In genomic region chr10:42591993-42592686, GRCm38 (mm10) we compare ENCODE assay signal across 9 mouse cellular contexts. TPM values are rescaled to one million over a fixed set of nuclear protein-coding genes. Genes with fewer than 3 reads are reported as not detected.
DNase-seq lines count a peak whose midpoint lies in the region; ATAC-seq and TF ChIP-seq lines count a peak whose summit lies in the region.
"Had no signal": no experiment of that assay in that cellular context is flagged by ENCODE, and none has a peak within 500 bp of the region (broad histone marks: within the 10 kb centered on the region; RNA-seq: fewer than 3 reads in every experiment).

No protein-coding gene starts in this region.

- H3K9ac ChIP-seq in hindbrain, embryonic 11.5 days (ENCODE audit: low read depth, low read length): no peak overlapping the region
- H3K9ac ChIP-seq in midbrain, embryonic 11.5 days (ENCODE audit: low read length): peak overlapping the region; percentile 51

- H3K9me3 ChIP-seq in G1E (replicated peaks): no peaks in the 10 kb centered on the region
- no peaks in the 10 kb centered on the region for H3K9me3 ChIP-seq in hindbrain, embryonic 11.5 days (ENCODE audit: control insufficient read depth, low read length)
- no peaks in the 10 kb centered on the region for H3K9me3 ChIP-seq in midbrain, embryonic 11.5 days (ENCODE audit: control insufficient read depth, low read length)

- H3K27me3 ChIP-seq in G1E (ENCODE audit: insufficient read depth, low read length): peaks cover 71% of the 10 kb centered on the region
- H3K27me3 ChIP-seq in hindbrain, embryonic 11.5 days (ENCODE audit: control insufficient read depth, insufficient read depth, low read length): peaks cover 93% of the 10 kb centered on the region
- H3K27me3 ChIP-seq in midbrain, embryonic 11.5 days (ENCODE audit: control insufficient read depth, insufficient read depth, low read length): peaks cover 74% of the 10 kb centered on the region

- H3K4me2 ChIP-seq in hindbrain, embryonic 11.5 days (replicated peaks; ENCODE audit: low read depth, low read length): peak overlapping the region; percentile 37
- H3K4me2 ChIP-seq in midbrain, embryonic 11.5 days: peak overlapping the region; percentile 55

- peak; percentile 44 for DNase-seq in embryo, embryonic 10 days (ENCODE audit: low spot score)
- no peak for DNase-seq in embryo, embryonic 11 days
- no peak for DNase-seq in G1E (ENCODE audit: low spot score)
- peak; percentile 58 for DNase-seq in hindbrain, embryonic 11.5 days (ENCODE audit: low spot score)
- peak; percentile 96 for DNase-seq in midbrain, embryonic 11.5 days (ENCODE audit: low spot score, missing footprints)
- no peak for DNase-seq in urinary bladder, postnatal 36 days (ENCODE audit: low spot score in 2 of 2)
- no peak for DNase-seq in adrenal gland, postnatal 14 days
- DNase-seq: heart, postnatal 36 days had no signal

- H3K36me3 ChIP-seq in G1E (replicated peaks): no peaks in the 10 kb centered on the region
- no peaks in the 10 kb centered on the region for H3K36me3 ChIP-seq in hindbrain, embryonic 11.5 days (ENCODE audit: control insufficient read depth, insufficient read depth, low read length)
- H3K36me3 ChIP-seq in midbrain, embryonic 11.5 days (ENCODE audit: control insufficient read depth, insufficient read depth, low read length): no peaks in the 10 kb centered on the region

- peak overlapping the region; percentile 64; the same call in 1 of the 2 replicates for H3K4me3 ChIP-seq in G1E (ENCODE audit: low read depth, low read length)
- H3K4me3 ChIP-seq in hindbrain, embryonic 11.5 days (ENCODE audit: low read depth, low read length): peak overlapping the region; percentile 22; the same call in 1 of the 2 replicates
- peak overlapping the region; percentile 22 for H3K4me3 ChIP-seq in midbrain, embryonic 11.5 days (ENCODE audit: low read depth, low read length)

- H3K4me1 ChIP-seq in G1E (ENCODE audit: insufficient read depth, low read depth, low read length): peaks cover 31% of the 10 kb centered on the region
- peaks cover 3% of the 10 kb centered on the region; the same call in 1 of the 2 replicates for H3K4me1 ChIP-seq in hindbrain, embryonic 11.5 days (replicated peaks; ENCODE audit: control insufficient read depth, insufficient read depth, low read length)
- peaks cover 39% of the 10 kb centered on the region for H3K4me1 ChIP-seq in midbrain, embryonic 11.5 days (ENCODE audit: control insufficient read depth, insufficient read depth, low read length)

- H3K27ac ChIP-seq in hindbrain, embryonic 11.5 days (ENCODE audit: low read depth, low read length): no peak overlapping the region
- H3K27ac ChIP-seq in midbrain, embryonic 11.5 days (ENCODE audit: low read depth, low read length): no peak overlapping the region

- no peak for ATAC-seq in G1E (ENCODE audit: extremely low read depth, insufficient number of reproducible peaks, low FRiP score, poor library complexity, severe bottlenecking)
- peak; percentile 59 for ATAC-seq in hindbrain, embryonic 11.5 days (ENCODE audit: low FRiP score)
- peak; percentile 67 for ATAC-seq in midbrain, embryonic 11.5 days (ENCODE audit: low FRiP score)
- no peak for ATAC-seq in inflammation-experienced regulatory T-cells, adult 6 months

- TF ChIP-seq CTCF in G1E (IDR thresholded peaks at IDR 0.05; ENCODE audit: low read depth, low read length): no peak

- WGBS in hindbrain, embryonic 11.5 days: under 1% methylated on average over 25 of the region's 25 CpGs
- WGBS in midbrain, embryonic 11.5 days: under 1% methylated on average over 24 of the region's 25 CpGs

RNA-seq across cellular contexts. Expression of gene Ostm1, which starts 8.5 kb away (rescaled TPM):
- total RNA-seq in G1E (2014; fragmentation: Nextera tagmentation) (24.5 and 65.2 TPM in 2 replicates), G1E (2017) (58.3 and 60.5 TPM in 2 replicates)
- 4.0 and 4.9 TPM in 2 replicates for polyA plus RNA-seq in G1E (2012)
- polyA plus RNA-seq in hindbrain, embryonic 11.5 days (2014; fragmentation: Nextera tagmentation; extraction: Ambion mirVana): 20.2 and 23.1 TPM in 2 replicates
- 28.5 and 29.2 TPM in 2 replicates for polyA plus RNA-seq in midbrain, embryonic 11.5 days (2014; fragmentation: Nextera tagmentation; extraction: Ambion mirVana)
- 20.4 and 25.2 TPM in 2 replicates for total RNA-seq in adrenal gland, postnatal 14 days (2021)
- polyA plus RNA-seq in inflammation-experienced regulatory T-cells, adult 6 months (2017; shearing (Covaris generic)): 10 to 100 TPM; 34.7 to 46.2 (median 41.6) TPM

RNA-seq across cellular contexts. Expression of gene Nr2e1, which starts 8.7 kb away (rescaled TPM):
- not detected in 2 replicates for total RNA-seq in G1E (2014; fragmentation: Nextera tagmentation)
- 0.06 TPM in 1 of 2 replicates, not detected in the other for total RNA-seq in G1E (2017)
- polyA plus RNA-seq in G1E (2012): not detected in 2 replicates
- 0.11 and 0.71 TPM in 2 replicates for polyA plus RNA-seq in hindbrain, embryonic 11.5 days (2014; fragmentation: Nextera tagmentation; extraction: Ambion mirVana)
- polyA plus RNA-seq in midbrain, embryonic 11.5 days (2014; fragmentation: Nextera tagmentation; extraction: Ambion mirVana): 32.2 and 32.6 TPM in 2 replicates
- not detected in 2 replicates for total RNA-seq in adrenal gland, postnatal 14 days (2021)
- polyA plus RNA-seq in inflammation-experienced regulatory T-cells, adult 6 months (2017; shearing (Covaris generic)): not detected
- total RNA-seq: heart, postnatal 36 days had no signal

Comparison
In these comparisons a context has a peak if more than half of its experiments do, and no peak if none do; other contexts are left out.
1. DNase-seq: peak in embryo, embryonic 10 days (single experiment), hindbrain, embryonic 11.5 days (single experiment) and midbrain, embryonic 11.5 days (single experiment); none in embryo, embryonic 11 days (single experiment), G1E (single experiment), urinary bladder, postnatal 36 days (0 of 2) and adrenal gland, postnatal 14 days (single experiment).
2. ATAC-seq: peak in hindbrain, embryonic 11.5 days (single experiment) and midbrain, embryonic 11.5 days (single experiment); none in G1E (single experiment) and inflammation-experienced regulatory T-cells, adult 6 months (single experiment).
3. RNA of gene Nr2e1, which starts 8.7 kb away (polyA plus RNA-seq): 32.2 to 32.6 TPM in midbrain, embryonic 11.5 days; 0.11 to 0.71 TPM in hindbrain, embryonic 11.5 days, not detected in inflammation-experienced regulatory T-cells, adult 6 months and not detected in G1E; every median in the first group is over 10 times any median in the second.
4. Peak in every context shown above with its lines, with median percentiles within 50 percentile points of each other: H3K4me3 ChIP-seq.